Mouse (Mus musculus): Measurements from ENCODE around the gene Siglech. TPM values are rescaled to one million over a fixed set of nuclear protein-coding genes. Genes with fewer than 3 reads are reported as not detected.

The Siglech gene
- polyA plus RNA-seq (2015; fragmentation: Nextera tagmentation; extraction: Ambion mirVana): 0.11 and 0.27 TPM in 2 replicates

DNA sequence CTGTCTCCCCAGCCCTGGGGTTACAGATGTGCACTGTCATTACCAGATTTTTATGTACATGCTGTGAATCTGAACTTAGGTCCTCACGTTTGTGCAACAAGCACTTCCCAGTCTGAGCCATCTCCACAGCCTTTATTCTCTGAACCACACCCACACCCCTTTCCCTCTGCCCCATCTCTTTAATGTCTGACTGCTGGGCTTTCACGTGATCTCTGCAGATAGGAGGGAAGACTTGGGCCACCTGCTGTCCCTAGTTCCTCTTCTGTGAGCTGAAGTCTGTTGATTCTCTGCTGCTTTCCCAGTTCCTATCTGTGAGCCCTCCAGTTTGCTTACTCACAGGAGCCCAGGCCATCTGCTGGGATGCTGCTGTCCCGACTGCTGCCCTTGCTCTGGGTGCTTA lies at the start of gene Siglech:
Siglech (plus strand) TSS at position 253 of the 400 bp plus-strand sequence.
- 28% methylated on average over 3 of the region's 3 CpGs for WGBS
- ATAC-seq (replicated peaks; ENCODE audit: insufficient number of reproducible peaks, insufficient read depth, low FRiP score, low read depth): no peak

DNA sequence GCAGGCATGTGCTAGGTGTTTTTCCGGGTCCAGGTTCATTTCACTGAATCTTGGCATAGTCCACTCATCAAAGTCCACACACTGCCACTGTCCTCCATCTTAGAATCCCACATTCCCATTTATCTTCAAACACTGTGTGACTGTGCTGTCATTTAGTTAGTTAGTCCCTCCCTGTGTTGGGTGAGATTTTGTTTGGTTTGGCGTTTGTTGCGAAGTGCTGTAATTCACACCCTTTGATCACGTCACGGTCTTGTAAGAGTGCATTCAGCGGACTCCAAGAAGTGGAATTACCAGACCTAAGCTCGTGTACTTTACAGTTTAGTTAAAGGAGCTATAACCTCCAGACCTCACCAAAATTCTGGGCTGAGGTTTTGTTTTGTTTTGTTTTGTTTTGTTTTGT lies 45.3 kb upstream of the Siglech start:
- no peaks in the 10 kb centered on the region for H3K27me3 ChIP-seq
- no peak overlapping the region for H3K4me2 ChIP-seq
- no peaks in the 10 kb centered on the region for H3K36me3 ChIP-seq
- H3K4me1 ChIP-seq (replicated peaks): no peaks in the 10 kb centered on the region
- H3K4me3 ChIP-seq: no peak overlapping the region
- 62% methylated on average over 7 of the region's 7 CpGs for WGBS
- no peak overlapping the region for H3K9ac ChIP-seq
- no peak overlapping the region for H3K27ac ChIP-seq
- H3K9me3 ChIP-seq (replicated peaks): no peaks in the 10 kb centered on the region
- ATAC-seq (replicated peaks; ENCODE audit: insufficient number of reproducible peaks, insufficient read depth, low FRiP score, low read depth): no peak

More for the DNA sequence above, at the start of gene Siglech:
- Histone ChIP-seq H3K4me3 (no peak within 1 kb of the TSS), H3K4me2 (no peak within 1 kb of the TSS), H3K36me3 (no peaks in the 10 kb centered on the region), H3K27me3 (no peaks in the 10 kb centered on the region), H3K27ac (no peak within 1 kb of the TSS), H3K4me1 (replicated peaks) (no peaks in the 10 kb centered on the region), H3K9ac (no peak within 1 kb of the TSS), H3K9me3 (replicated peaks) (no peaks in the 10 kb centered on the region)

- Histone ChIP-seq H3K9ac (no peak overlapping the region), H3K9me3 (replicated peaks) (no peaks in the 10 kb centered on the region), H3K27ac (no peak overlapping the region), H3K36me3 (no peaks in the 10 kb centered on the region), H3K4me2 (no peak overlapping the region), H3K4me1 (replicated peaks) (no peaks in the 10 kb centered on the region), H3K4me3 (no peak overlapping the region), H3K27me3 (no peaks in the 10 kb centered on the region)
- WGBS: 63% methylated on average over 1 of the region's 1 CpGs
- no peak for ATAC-seq (replicated peaks; ENCODE audit: insufficient number of reproducible peaks, insufficient read depth, low FRiP score, low read depth)
These were observed 39.1 kb upstream of the Siglech start for GRCm38 (mm10) chr7:55728903-55729302.

- H3K4me1 ChIP-seq (replicated peaks): no peaks in the 10 kb centered on the region
- no peak overlapping the region for H3K4me2 ChIP-seq
- no peaks in the 10 kb centered on the region for H3K36me3 ChIP-seq
- no peak overlapping the region for H3K27ac ChIP-seq
- WGBS: 91% methylated on average over 2 of the region's 2 CpGs
- H3K27me3 ChIP-seq: no peaks in the 10 kb centered on the region
- no peak overlapping the region for H3K4me3 ChIP-seq
- no peaks in the 10 kb centered on the region for H3K9me3 ChIP-seq (replicated peaks)
- no peak overlapping the region for H3K9ac ChIP-seq
- ATAC-seq (replicated peaks; ENCODE audit: insufficient number of reproducible peaks, insufficient read depth, low FRiP score, low read depth): no peak
These were observed 33.5 kb upstream of the Siglech start for GRCm38 (mm10) chr7:55734483-55734882.

GRCm38 (mm10) chr7:55737125-55737912 lies 30.7 kb upstream of the Siglech start:
- 43% methylated on average over 4 of the region's 4 CpGs for WGBS
- H3K4me2 ChIP-seq: no peak overlapping the region
- no peaks in the 10 kb centered on the region for H3K27me3 ChIP-seq
- no peak overlapping the region for H3K27ac ChIP-seq
- no peak overlapping the region for H3K9ac ChIP-seq
- H3K4me1 ChIP-seq (replicated peaks): no peaks in the 10 kb centered on the region
- H3K4me3 ChIP-seq: no peak overlapping the region
- no peak for ATAC-seq (replicated peaks; ENCODE audit: insufficient number of reproducible peaks, insufficient read depth, low FRiP score, low read depth)
- no peaks in the 10 kb centered on the region for H3K36me3 ChIP-seq
- H3K9me3 ChIP-seq (replicated peaks): no peaks in the 10 kb centered on the region

GRCm38 (mm10) chr7:55743614-55744267 lies 24.2 kb upstream of the Siglech start:
- no peak for ATAC-seq (replicated peaks; ENCODE audit: insufficient number of reproducible peaks, insufficient read depth, low FRiP score, low read depth)
- Histone ChIP-seq H3K36me3 (no peaks in the 10 kb centered on the region), H3K4me3 (no peak overlapping the region), H3K4me2 (no peak overlapping the region), H3K27ac (no peak overlapping the region), H3K9me3 (replicated peaks) (no peaks in the 10 kb centered on the region), H3K4me1 (replicated peaks) (no peaks in the 10 kb centered on the region), H3K27me3 (no peaks in the 10 kb centered on the region), H3K9ac (no peak overlapping the region)
- WGBS: 78% methylated on average over 3 of the region's 3 CpGs

GRCm38 (mm10) chr7:55744566-55745220 lies 23.3 kb upstream of the Siglech start:
- Histone ChIP-seq H3K9ac (no peak overlapping the region), H3K36me3 (no peaks in the 10 kb centered on the region), H3K27me3 (no peaks in the 10 kb centered on the region), H3K27ac (no peak overlapping the region), H3K4me2 (no peak overlapping the region), H3K4me1 (replicated peaks) (no peaks in the 10 kb centered on the region), H3K4me3 (no peak overlapping the region), H3K9me3 (replicated peaks) (no peaks in the 10 kb centered on the region)
- WGBS: 68% methylated on average over 10 of the region's 10 CpGs
- no peak for ATAC-seq (replicated peaks; ENCODE audit: insufficient number of reproducible peaks, insufficient read depth, low FRiP score, low read depth)

GRCm38 (mm10) chr7:55750841-55751240 lies 17.1 kb upstream of the Siglech start:
- ATAC-seq (replicated peaks; ENCODE audit: insufficient number of reproducible peaks, insufficient read depth, low FRiP score, low read depth): no peak
- Histone ChIP-seq H3K36me3 (no peaks in the 10 kb centered on the region), H3K9me3 (replicated peaks) (no peaks in the 10 kb centered on the region), H3K4me1 (replicated peaks) (no peaks in the 10 kb centered on the region), H3K4me3 (no peak overlapping the region), H3K27me3 (no peaks in the 10 kb centered on the region), H3K4me2 (no peak overlapping the region), H3K27ac (no peak overlapping the region), H3K9ac (no peak overlapping the region)
- WGBS: 62% methylated on average over 3 of the region's 3 CpGs

DNA sequence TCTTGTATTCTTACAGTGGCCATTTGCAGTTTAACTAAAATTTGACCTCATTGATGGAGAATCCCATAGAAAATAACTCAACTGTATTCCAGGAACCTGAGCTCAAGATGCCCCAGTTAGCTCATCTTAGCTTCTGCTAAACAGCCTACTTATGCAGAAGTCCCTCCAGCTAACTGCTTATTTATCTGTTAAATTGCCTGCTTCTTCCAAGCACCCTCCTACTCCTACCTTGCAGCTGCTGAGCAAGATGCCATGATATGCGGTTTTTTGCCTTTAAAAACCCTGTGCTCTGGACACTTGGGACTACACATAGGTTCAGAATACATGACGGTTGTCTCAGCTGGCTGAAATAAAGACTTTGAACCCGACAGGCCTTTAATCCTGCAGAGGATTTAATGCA lies 8.6 kb upstream of the Siglech start:
- H3K4me3 ChIP-seq: no peak overlapping the region
- H3K9me3 ChIP-seq (replicated peaks): no peaks in the 10 kb centered on the region
- no peak overlapping the region for H3K4me2 ChIP-seq
- H3K27ac ChIP-seq: no peak overlapping the region
- H3K36me3 ChIP-seq: no peaks in the 10 kb centered on the region
- 59% methylated on average over 3 of the region's 3 CpGs for WGBS
- H3K4me1 ChIP-seq (replicated peaks): no peaks in the 10 kb centered on the region
- H3K27me3 ChIP-seq: no peaks in the 10 kb centered on the region
- no peak for ATAC-seq (replicated peaks; ENCODE audit: insufficient number of reproducible peaks, insufficient read depth, low FRiP score, low read depth)
- H3K9ac ChIP-seq: no peak overlapping the region

DNA sequence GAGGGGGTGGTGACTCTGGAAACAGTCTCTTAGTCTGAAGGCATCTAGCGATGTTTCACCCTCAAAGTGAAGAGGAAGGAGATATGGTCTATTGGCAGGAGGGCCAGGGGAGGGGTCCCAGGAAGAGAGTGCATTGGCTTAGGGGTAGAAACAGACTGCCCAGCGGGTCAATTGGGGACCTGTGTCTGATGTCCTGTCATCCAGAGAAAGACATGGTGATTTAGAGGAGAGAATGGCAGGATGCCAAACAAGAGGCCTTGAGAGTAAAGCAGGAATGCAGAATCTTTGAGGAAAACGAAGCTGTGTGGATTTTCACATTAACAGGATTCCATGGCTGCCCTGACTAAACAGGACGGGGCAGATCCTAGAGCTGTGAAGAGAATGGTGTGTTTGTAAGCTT lies 12.0 kb downstream of the Siglech start:
- no peak overlapping the region for H3K27ac ChIP-seq
- H3K27me3 ChIP-seq: no peaks in the 10 kb centered on the region
- no peak overlapping the region for H3K4me2 ChIP-seq
- ATAC-seq (replicated peaks; ENCODE audit: insufficient number of reproducible peaks, insufficient read depth, low FRiP score, low read depth): no peak
- 43% methylated on average over 4 of the region's 4 CpGs for WGBS
- no peak overlapping the region for H3K9ac ChIP-seq
- H3K36me3 ChIP-seq: no peaks in the 10 kb centered on the region
- no peak overlapping the region for H3K4me3 ChIP-seq
- H3K4me1 ChIP-seq (replicated peaks): no peaks in the 10 kb centered on the region
- no peaks in the 10 kb centered on the region for H3K9me3 ChIP-seq (replicated peaks)

DNA sequence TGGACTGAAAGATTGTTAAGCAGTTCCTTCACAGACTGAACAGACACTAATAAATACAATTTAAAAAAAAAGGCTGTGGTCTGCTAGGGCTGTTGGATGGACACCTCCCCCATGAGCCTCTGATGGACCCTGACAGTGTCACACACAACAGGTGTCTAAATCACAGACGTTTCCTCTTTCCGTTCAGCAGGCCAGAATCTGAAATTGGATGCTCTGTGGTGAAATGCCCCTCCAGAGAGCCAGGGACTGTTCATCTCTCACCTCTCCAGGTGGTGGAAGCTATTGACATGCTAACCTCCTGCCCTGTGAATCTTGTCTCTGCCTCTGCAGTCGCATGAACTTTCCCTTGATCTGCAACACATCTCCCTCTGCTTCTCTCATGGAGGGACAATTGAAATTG lies 14.5 kb downstream of the Siglech start:
- Histone ChIP-seq H3K27me3 (no peaks in the 10 kb centered on the region), H3K9ac (no peak overlapping the region), H3K27ac (no peak overlapping the region), H3K9me3 (replicated peaks) (no peaks in the 10 kb centered on the region), H3K4me2 (no peak overlapping the region), H3K4me3 (no peak overlapping the region), H3K36me3 (no peaks in the 10 kb centered on the region), H3K4me1 (replicated peaks) (no peaks in the 10 kb centered on the region)
- no peak for ATAC-seq (replicated peaks; ENCODE audit: insufficient number of reproducible peaks, insufficient read depth, low FRiP score, low read depth)
- 45% methylated on average over 3 of the region's 3 CpGs for WGBS
